Mouse (Mus musculus) testis, postnatal 10 days (tissue): ENCODE measurements around the gene Glt1d1.
A peak's percentile ranks its signal among the peaks of the same experiment; 100 is the strongest.

Source experiments
- DNase-seq: peaks from one replicate; pipeline ENCODE4 v3.0.0; 2021; ENCODE audit warnings: low spot score

Gene Glt1d1

GRCm38 (mm10) chr5:127632167-127633145, at the start of gene Glt1d1, which contains the start of gene Slc15a4:
TSS of gene Glt1d1 (plus strand) at chr5:127632262.
TSS of gene Slc15a4 (minus strand) at chr5:127632897.
- no peak for DNase-seq

GRCm38 (mm10) chr5:127583658-127584057, 48.4 kb upstream of the Glt1d1 start:
- DNase-seq = no peak

- DNase-seq = no peak
Measured at GRCm38 (mm10) chr5:127587854-127588253, 44.2 kb upstream of the Glt1d1 start.

GRCm38 (mm10) chr5:127592406-127592805, 39.7 kb upstream of the Glt1d1 start:
- DNase-seq = no peak

GRCm38 (mm10) chr5:127592854-127593253, 39.2 kb upstream of the Glt1d1 start:
- peak; percentile 53 for DNase-seq

GRCm38 (mm10) chr5:127595676-127596075, 36.4 kb upstream of the Glt1d1 start:
- no peak for DNase-seq

- DNase-seq = no peak
Measured at GRCm38 (mm10) chr5:127596862-127597261, 35.2 kb upstream of the Glt1d1 start.

GRCm38 (mm10) chr5:127602996-127603395, 29.1 kb upstream of the Glt1d1 start:
- no peak for DNase-seq

- DNase-seq = no peak
Measured at GRCm38 (mm10) chr5:127607507-127607906, 24.6 kb upstream of the Glt1d1 start.

- no peak for DNase-seq
Measured at GRCm38 (mm10) chr5:127609191-127609714, 22.8 kb upstream of the Glt1d1 start.

- DNase-seq = no peak
Measured at GRCm38 (mm10) chr5:127610787-127611509, 21.1 kb upstream of the Glt1d1 start.

- DNase-seq = no peak
Measured at GRCm38 (mm10) chr5:127611881-127612280, 20.2 kb upstream of the Glt1d1 start.

GRCm38 (mm10) chr5:127612397-127612796, 19.7 kb upstream of the Glt1d1 start:
- DNase-seq = no peak

GRCm38 (mm10) chr5:127615459-127615858, 16.6 kb upstream of the Glt1d1 start:
- DNase-seq = no peak

- no peak for DNase-seq
Measured at GRCm38 (mm10) chr5:127616151-127616550, 15.9 kb upstream of the Glt1d1 start.

- DNase-seq = peak; percentile 98
Measured at GRCm38 (mm10) chr5:127616884-127617635, 15.0 kb upstream of the Glt1d1 start.

GRCm38 (mm10) chr5:127618834-127619233, 13.2 kb upstream of the Glt1d1 start:
- no peak for DNase-seq

GRCm38 (mm10) chr5:127620371-127620770, 11.7 kb upstream of the Glt1d1 start:
- no peak for DNase-seq

- no peak for DNase-seq
Measured at GRCm38 (mm10) chr5:127621108-127621507, 11.0 kb upstream of the Glt1d1 start.

GRCm38 (mm10) chr5:127624427-127625213, 7.4 kb upstream of the Glt1d1 start:
- DNase-seq = no peak

- DNase-seq = no peak
Measured at GRCm38 (mm10) chr5:127627242-127627641, 4.8 kb upstream of the Glt1d1 start.
